9 mouse cellular contexts compared by ENCODE assay signal in the genomic region with DNA sequence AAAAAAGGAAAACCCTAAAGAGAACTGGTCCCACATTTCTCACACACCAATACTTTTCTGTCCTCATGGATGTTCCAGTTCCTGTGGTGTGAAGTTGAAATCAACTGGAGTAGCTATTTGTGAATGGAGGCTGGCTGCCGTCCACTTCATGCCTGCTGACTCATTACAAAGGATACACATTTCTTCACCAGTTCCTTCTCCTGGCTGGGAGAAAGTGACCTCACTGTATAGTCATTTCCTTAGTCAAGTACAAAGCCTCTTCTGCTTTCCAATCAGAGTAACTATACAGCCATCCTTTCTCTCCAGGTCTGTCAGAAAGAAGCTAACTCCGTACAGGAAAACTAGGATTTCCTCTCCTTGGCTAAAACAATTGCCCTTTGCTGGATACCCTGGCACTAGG. TPM values are rescaled to one million over a fixed set of nuclear protein-coding genes. Genes with fewer than 3 reads are reported as not detected.
DNase-seq lines count a peak whose midpoint lies in the region; ATAC-seq and TF ChIP-seq lines count a peak whose summit lies in the region.
"Had no signal": no experiment of that assay in that cellular context is flagged by ENCODE, and none has a peak within 500 bp of the region (broad histone marks: within the 10 kb centered on the region; RNA-seq: fewer than 3 reads in every experiment).

No protein-coding gene starts in this region.

- 14% methylated on average over 2 of the region's 2 CpGs for WGBS in heart, adult 2 months
- WGBS in stomach, embryonic 16.5 days = 60% methylated on average over 2 of the region's 2 CpGs

- no peak overlapping the region for H3K4me2 ChIP-seq in stomach, embryonic 16.5 days (ENCODE audit: low read depth, low read length)
- H3K4me2 ChIP-seq: neural tube, embryonic 12.5 days had no signal

- no peaks in the 10 kb centered on the region for H3K9me3 ChIP-seq in stomach, embryonic 16.5 days (replicated peaks; ENCODE audit: control insufficient read depth, low read length)
- H3K9me3 ChIP-seq: neural tube, embryonic 12.5 days had no signal

- H3K9ac ChIP-seq in heart, adult 2 months (ENCODE audit: low read depth, low read length) = no peak overlapping the region
- H3K9ac ChIP-seq in stomach, embryonic 16.5 days (ENCODE audit: low read length) = no peak overlapping the region
- H3K9ac ChIP-seq: neural tube, embryonic 12.5 days had no signal

- H3K27me3 ChIP-seq in heart, adult 2 months (ENCODE audit: control insufficient read depth, insufficient read depth, low read length) = no peaks in the 10 kb centered on the region
- no peaks in the 10 kb centered on the region for H3K27me3 ChIP-seq in stomach, embryonic 16.5 days (ENCODE audit: control insufficient read depth, insufficient read depth, low read length)
- H3K27me3 ChIP-seq: neural tube, embryonic 12.5 days had no signal

- H3K36me3 ChIP-seq in heart, adult 2 months (ENCODE audit: control insufficient read depth, insufficient read depth, low read length) = peaks cover 24% of the 10 kb centered on the region
- H3K36me3 ChIP-seq in stomach, embryonic 16.5 days (ENCODE audit: control insufficient read depth, insufficient read depth, low read length) = peaks cover 40% of the 10 kb centered on the region

- H3K4me3 ChIP-seq in heart, adult 2 months = no peak overlapping the region
- no peak overlapping the region for H3K4me3 ChIP-seq in stomach, embryonic 16.5 days (replicated peaks; ENCODE audit: low read length)
- H3K4me3 ChIP-seq: neural tube, embryonic 12.5 days had no signal

- TF ChIP-seq CTCF in heart, adult 2 months (IDR thresholded peaks at IDR 0.05) = no peak

- peak; percentile 72; the same call in 1 of the 2 replicates for ATAC-seq in stomach, embryonic 16.5 days (ENCODE audit: insufficient read depth, low FRiP score)

- H3K27ac ChIP-seq in heart, adult 2 months = peak overlapping the region; percentile 67
- H3K27ac ChIP-seq in stomach, embryonic 16.5 days (ENCODE audit: low read length) = peak overlapping the region; percentile 30; the same call in 1 of the 2 replicates
- H3K27ac ChIP-seq: neural tube, embryonic 12.5 days had no signal

- peaks cover 14% of the 10 kb centered on the region for H3K4me1 ChIP-seq in heart, adult 2 months (ENCODE audit: control insufficient read depth, insufficient read depth, low read length)
- H3K4me1 ChIP-seq in stomach, embryonic 16.5 days (ENCODE audit: control insufficient read depth, insufficient read depth, low read length) = no peaks in the 10 kb centered on the region
- H3K4me1 ChIP-seq: neural tube, embryonic 12.5 days had no signal

- intact Hi-C loops in heart, adult 2 months (cut with DNase I) = no loop called here

- peak; percentile 61; the same call in 1 of the 2 replicates for TF ChIP-seq EP300 in heart, adult 2 months (IDR thresholded peaks at IDR 0.05; ENCODE audit: insufficient read depth, low read depth, low read length)

- peak; percentile 18 to 71 for DNase-seq in frontal cortex, adult 2 months (ENCODE audit: extremely low spot score in 1 of 2, low spot score in 1 of 2)
- no peak for DNase-seq in frontal cortex, postnatal 25 days (ENCODE audit: low spot score in 2 of 2)
- DNase-seq in NIH3T3 (ENCODE audit: low read depth) = peak; percentile 94
- DNase-seq in heart, adult 2 months = peak; percentile 71 to 85
- peak; percentile 60 to 71 for DNase-seq in kidney, postnatal 36 days
- no peak for DNase-seq in cerebellum, adult 9-11 months
- DNase-seq in embryo, embryonic 9.5 days (ENCODE audit: extremely low spot score) = no peak

- H3K79me2 ChIP-seq in heart, adult 2 months (replicated peaks; ENCODE audit: control insufficient read depth, insufficient read depth, low read length) = no peaks in the 10 kb centered on the region

- TF ChIP-seq POLR2A in heart, adult 2 months (IDR thresholded peaks at IDR 0.05; ENCODE audit: insufficient read depth, low read depth, low read length) = peak; percentile 13; the same call in 1 of the 2 replicates

RNA-seq across cellular contexts. Expression of a gene that starts 19.3 kb away (rescaled TPM):
- 137 and 174 TPM in 2 replicates for polyA plus RNA-seq in frontal cortex, adult 2 months (2012; rRNA removed)
- 10 to 100 TPM; 31.9 to 35.3 TPM for total RNA-seq in heart, adult 2 months (2021)
- polyA plus RNA-seq in heart, adult 2 months (2012; rRNA removed) = 40.8 and 64.6 TPM in 2 replicates
- polyA plus RNA-seq in stomach, embryonic 16.5 days (2015; fragmentation: Nextera tagmentation; extraction: Ambion mirVana) = 92.4 and 94.8 TPM in 2 replicates

RNA-seq across cellular contexts. Expression of a gene that starts 35.9 kb away (rescaled TPM):
- polyA plus RNA-seq in frontal cortex, adult 2 months (2012; rRNA removed) = 174 and 198 TPM in 2 replicates
- 1 to 10 TPM; 2.2 to 2.3 TPM for total RNA-seq in heart, adult 2 months (2021)
- polyA plus RNA-seq in heart, adult 2 months (2012; rRNA removed) = 6.7 and 10.4 TPM in 2 replicates
- polyA plus RNA-seq in stomach, embryonic 16.5 days (2015; fragmentation: Nextera tagmentation; extraction: Ambion mirVana) = 37.2 and 38.8 TPM in 2 replicates

Comparison
In these comparisons a context has a peak if more than half of its experiments do, and no peak if none do; other contexts are left out.
1. DNase-seq: peak in frontal cortex, adult 2 months (2 of 2), NIH3T3 (single experiment), heart, adult 2 months (2 of 2) and kidney, postnatal 36 days (2 of 2); none in frontal cortex, postnatal 25 days (0 of 2), cerebellum, adult 9-11 months (single experiment) and embryo, embryonic 9.5 days (single experiment).